Mouse (Mus musculus) ES-E14 (cell line): ENCODE data around the gene Bak1. TPM values are rescaled to one million over a fixed set of nuclear protein-coding genes. Genes with fewer than 3 reads are reported as not detected.
A peak's percentile ranks its signal among the peaks of the same experiment; 100 is the strongest.

ENCODE experiments used
- DNase-seq: peaks from one replicate; pipeline ENCODE4 v3.0.0-alpha.2; 2013; ENCODE audit warnings: low read depth, low spot score
- H3K27ac ChIP-seq: 2 replicates; pipeline ENCODE4 v1.5.1; 2012; ENCODE audit warnings: low read depth, mild to moderate bottlenecking, low read length, moderate library complexity, mixed read lengths; ENCODE audit not compliant: poor library complexity, insufficient read depth, severe bottlenecking
- H3K36me3 ChIP-seq: 2 replicates; pipeline ENCODE4 v1.6.1; 2012; ENCODE audit warnings: mild to moderate bottlenecking, low read length, moderate library complexity, mixed read lengths; ENCODE audit not compliant: control insufficient read depth, poor library complexity, insufficient read depth, severe bottlenecking
- H3K4me1 ChIP-seq, 2 experiments: fragments of 150-350 bp in 1 of 2; sonication (generic) in 1 of 2; 2 replicates each; pipeline ENCODE4 v1.6.1; 2012; ENCODE audit warnings: low read length in 2 of 2, mild to moderate bottlenecking in 1 of 2, mixed read lengths in 1 of 2; ENCODE audit not compliant: control insufficient read depth in 2 of 2, insufficient read depth in 2 of 2, poor library complexity in 1 of 2
- H3K4me3 ChIP-seq, 2 experiments: fragments of 150-350 bp in 1 of 2; sonication (generic) in 1 of 2; 2 replicates each; pipeline ENCODE4 v1.5.1; 2012; ENCODE audit warnings: low read length in 2 of 2, low read depth in 1 of 2, mild to moderate bottlenecking in 1 of 2, mixed read lengths in 1 of 2; ENCODE audit not compliant: insufficient read depth in 1 of 2, poor library complexity in 1 of 2, severe bottlenecking in 1 of 2
- H3K9ac ChIP-seq: 2 replicates; pipeline ENCODE4 v1.6.1; 2012; ENCODE audit warnings: low read depth, mild to moderate bottlenecking, low read length, mixed read lengths; ENCODE audit not compliant: poor library complexity, insufficient read depth, severe bottlenecking
- H3K9me3 ChIP-seq: fragments of 150-350 bp; sonication (generic); 2 replicates; pipeline ENCODE4 v1.6.1; 2012; ENCODE audit warnings: low read depth, mild to moderate bottlenecking, low read length; ENCODE audit not compliant: control insufficient read depth, insufficient read depth
- CHD2 ChIP-seq: IDR thresholded peaks from 2 replicates; pipeline ENCODE4 v1.6.1; 2014; ENCODE audit warnings: mild to moderate bottlenecking, low read depth, low read length, inconsistent platforms
- HCFC1 ChIP-seq: IDR thresholded peaks from 2 replicates; pipeline ENCODE4 v1.6.1; 2012; ENCODE audit warnings: low read length, inconsistent platforms, borderline replicate concordance; ENCODE audit not compliant: insufficient read depth
- MAFK ChIP-seq: IDR thresholded peaks from 2 replicates; pipeline ENCODE4 v1.6.1; 2014; ENCODE audit warnings: mild to moderate bottlenecking, low read depth, low read length, inconsistent platforms; ENCODE audit not compliant: insufficient read depth
- ZC3H11A ChIP-seq: IDR thresholded peaks from 2 replicates; pipeline ENCODE4 v1.6.1; 2012; ENCODE audit warnings: low read depth, mild to moderate bottlenecking, inconsistent platforms, low read length, borderline replicate concordance
- ZNF384 ChIP-seq: IDR thresholded peaks from 2 replicates; pipeline ENCODE4 v1.6.1; 2012; ENCODE audit warnings: low read depth, low read length, inconsistent platforms
- in situ Hi-C, 2 experiments: fragments of 600-800 bp; cut with MboI; formaldehyde crosslinking; loops; one replicate each; pipeline ENCODE4 v1.15.1; 2025; ENCODE audit warnings: low sequenced_read_pairs in 2 of 2, inconsistent platforms in 1 of 2; ENCODE audit not compliant: unreplicated experiment in 2 of 2
- total RNA-seq: library from RNA; depleted of rRNA; stranded (reverse); fragments of 300-350 nt; gene quantifications from 2 replicates; pipeline ENCODE4 v1.2.3, GENCODE M21; 2012

Gene Bak1
- total RNA-seq, 1 experiment: 53.2 TPM

DNA sequence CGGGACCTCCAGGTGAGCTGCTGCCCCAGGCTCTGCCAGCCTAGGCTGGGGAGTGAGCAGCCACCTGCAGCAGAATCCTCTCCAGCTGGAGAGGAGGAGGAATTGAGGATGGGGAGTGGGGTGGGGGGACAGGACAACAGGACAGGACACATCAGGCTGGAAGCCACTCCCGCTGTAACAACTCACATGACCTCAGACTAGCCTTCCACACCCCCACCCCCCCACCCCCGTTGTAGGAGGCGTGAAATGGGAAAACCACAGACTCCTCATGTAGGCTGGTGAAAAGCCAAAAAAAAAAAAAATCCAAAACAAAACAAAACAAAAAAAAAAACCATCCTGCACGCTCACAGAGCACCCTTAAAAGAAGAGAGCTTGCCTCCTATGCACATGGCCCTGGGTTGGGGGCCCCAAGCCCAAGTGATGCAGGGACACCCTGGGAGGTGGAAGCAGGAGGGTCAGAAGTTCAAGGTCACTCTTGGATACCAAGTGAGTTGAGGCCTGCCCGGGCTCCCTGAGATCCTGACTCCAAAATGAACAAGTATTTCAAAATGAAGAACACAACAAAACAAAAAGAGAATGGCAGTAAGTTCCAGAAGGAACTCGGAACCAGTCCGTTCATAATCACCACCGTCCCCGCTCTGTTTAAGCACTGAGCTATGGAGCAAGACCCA is 10.8 kb upstream of the Bak1 start:
- no peaks in the 10 kb centered on the region for H3K9me3 ChIP-seq
- H3K4me1 ChIP-seq: peaks cover 7 to 39% of the 10 kb centered on the region in 2 experiments; a peak in 3 of 4 replicates
- DNase-seq: no peak
- TF ChIP-seq CHD2 (no peak), ZNF384 (peak; percentile 68)
- H3K27ac ChIP-seq: peak overlapping the region; percentile 96
- H3K4me3 ChIP-seq: peak overlapping the region; percentile 56 to 65; a peak in 3 of 4 replicates
- H3K36me3 ChIP-seq: no peaks in the 10 kb centered on the region; the same call in 1 of the 2 replicates
- in situ Hi-C loops: no loop called here
- peak overlapping the region; percentile 83 for H3K9ac ChIP-seq

DNA sequence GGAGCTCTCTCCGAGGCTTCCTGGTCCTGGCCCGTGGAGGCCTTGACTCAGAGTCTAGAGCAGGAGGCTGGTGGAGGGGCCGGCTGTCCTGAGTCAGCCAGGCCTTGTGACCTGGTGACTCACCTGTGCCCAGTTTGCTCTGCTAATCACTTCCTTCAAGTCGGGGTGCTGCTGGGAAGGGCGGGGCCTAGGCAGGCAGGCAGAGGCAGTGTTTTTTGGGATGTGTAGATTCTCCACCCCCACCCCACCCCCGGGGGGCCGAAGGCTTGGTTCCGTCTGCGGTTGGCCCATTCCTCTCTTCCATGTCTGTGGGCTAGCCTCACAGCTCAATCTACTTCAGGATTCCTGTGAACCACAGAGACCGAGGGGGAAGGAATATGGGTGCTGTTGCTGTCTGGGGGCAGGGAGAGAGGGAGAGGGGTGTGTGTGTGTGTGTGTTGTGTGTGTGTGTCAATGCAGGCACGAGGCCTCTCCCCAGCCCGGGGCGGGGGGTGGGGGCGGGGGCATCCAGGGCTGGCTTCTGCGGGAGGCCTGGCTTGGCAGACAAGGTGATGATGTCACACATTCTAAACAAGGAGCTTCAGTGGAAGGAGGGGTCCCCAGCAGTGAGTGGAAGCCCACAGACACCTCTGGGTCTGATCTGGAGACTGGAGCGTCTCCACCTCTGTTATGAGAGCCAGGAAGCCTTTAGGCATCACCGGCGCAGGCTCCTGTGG is 9.7 kb upstream of the Bak1 start:
- Histone ChIP-seq H3K27ac (peak overlapping the region; percentile 96), H3K4me3 (peak overlapping the region; percentile 56 to 65), H3K9me3 (no peaks in the 10 kb centered on the region), H3K9ac (peak overlapping the region; percentile 83), H3K36me3 (no peaks in the 10 kb centered on the region; the same call in 1 of the 2 replicates), H3K4me1 (peaks cover 7 to 37% of the 10 kb centered on the region in 2 experiments; a peak in 3 of 4 replicates)
- no peak for TF ChIP-seq CHD2
- TF ChIP-seq MAFK: no peak
- no peak for TF ChIP-seq HCFC1
- no peak for TF ChIP-seq ZC3H11A
- TF ChIP-seq ZNF384: no peak
- in situ Hi-C loops: no loop called here
- no peak for DNase-seq

DNA sequence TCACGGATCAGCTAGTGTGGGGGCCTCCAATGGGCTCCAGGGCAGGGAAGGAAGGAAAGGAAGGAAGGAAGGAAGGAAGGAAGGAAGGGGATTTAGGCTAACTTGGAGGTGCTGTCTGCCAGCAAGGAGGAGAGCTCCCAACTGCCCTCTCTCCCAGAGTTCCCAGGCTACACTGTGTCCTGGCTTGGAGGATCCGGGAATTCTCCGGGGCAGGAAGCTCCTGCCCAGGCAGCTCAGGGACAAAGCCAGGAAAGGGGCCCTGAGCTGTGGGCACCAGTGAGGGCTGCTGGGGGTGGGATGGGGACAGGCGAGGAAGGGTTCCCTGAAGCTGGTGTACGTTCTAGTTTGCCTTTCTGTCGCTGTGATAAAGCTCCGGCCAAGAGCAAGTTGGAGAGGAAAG is 7.7 kb upstream of the Bak1 start:
- peak overlapping the region; percentile 13; the same call in 1 of the 2 replicates for H3K9ac ChIP-seq
- no peak for TF ChIP-seq HCFC1
- TF ChIP-seq ZC3H11A: no peak
- TF ChIP-seq MAFK: no peak
- no peak for TF ChIP-seq ZNF384
- no peak for TF ChIP-seq CHD2
- in situ Hi-C loops: no loop called here
- no peaks in the 10 kb centered on the region for H3K9me3 ChIP-seq
- no peak overlapping the region for H3K27ac ChIP-seq
- DNase-seq: no peak
- no peaks in the 10 kb centered on the region; the same call in 1 of the 2 replicates for H3K36me3 ChIP-seq
- H3K4me3 ChIP-seq: no peak overlapping the region
- peaks cover 5 to 29% of the 10 kb centered on the region in 2 experiments; a peak in 3 of 4 replicates for H3K4me1 ChIP-seq

DNA sequence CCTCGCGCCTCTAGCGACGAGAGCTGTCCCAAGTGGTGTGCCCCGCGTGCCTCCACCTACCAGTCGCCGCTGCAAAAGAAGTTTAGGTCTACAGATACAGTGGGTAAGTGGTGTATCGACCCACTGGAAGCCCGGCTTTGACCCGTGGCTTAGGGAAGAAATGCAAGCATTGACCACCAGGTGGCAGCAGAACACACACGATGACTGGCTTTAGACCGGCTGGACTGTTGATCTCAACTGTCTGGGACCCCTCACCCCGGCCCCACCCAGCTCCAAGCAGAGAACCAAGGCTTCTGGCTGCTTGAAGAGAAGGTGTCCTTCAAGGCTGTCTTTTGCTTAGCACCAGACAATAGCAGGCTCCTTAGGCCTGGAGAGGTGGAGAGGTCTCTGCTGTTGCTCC is 4.1 kb upstream of the Bak1 start:
- Histone ChIP-seq H3K9ac (peak overlapping the region; percentile 70; the same call in 1 of the 2 replicates), H3K27ac (peak overlapping the region; percentile 58; the same call in 1 of the 2 replicates), H3K36me3 (no peaks in the 10 kb centered on the region; the same call in 1 of the 2 replicates), H3K4me1 (peaks cover 2 to 25% of the 10 kb centered on the region in 2 experiments; a peak in 2 of 4 replicates), H3K9me3 (no peaks in the 10 kb centered on the region), H3K4me3 (peak overlapping the region; percentile 32 to 56; a peak in 3 of 4 replicates)
- peak; percentile 96 for DNase-seq
- no peak for TF ChIP-seq CHD2
- TF ChIP-seq ZNF384: no peak
- TF ChIP-seq HCFC1: no peak
- peak; percentile 61; the same call in 1 of the 2 replicates for TF ChIP-seq ZC3H11A
- TF ChIP-seq MAFK: no peak
- in situ Hi-C loops: no loop called here
